Mouse (Mus musculus): ENCODE results near the gene Tacr1.

DNA sequence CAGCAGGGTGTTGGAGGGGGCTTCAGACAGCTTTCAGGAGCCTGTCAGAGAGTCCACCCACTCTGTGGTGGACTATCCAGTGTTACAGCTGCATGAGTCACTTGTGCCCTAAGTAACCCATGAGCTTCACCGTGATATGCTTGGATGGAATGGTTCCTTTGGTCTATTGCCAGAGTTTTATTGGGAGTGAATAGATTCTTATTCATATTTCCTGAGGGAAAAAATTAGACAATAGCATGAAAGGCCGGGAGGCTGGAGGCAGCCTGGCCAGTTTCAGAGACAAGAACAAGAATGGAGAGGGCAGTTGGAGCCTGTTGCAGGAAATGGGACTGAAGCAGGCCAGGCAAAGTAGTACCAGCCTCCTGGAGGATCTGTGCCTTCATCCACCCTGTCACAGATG is 126.5 kb downstream of the Tacr1 start:
- no peak for TF ChIP-seq CTCF (IDR thresholded peaks at IDR 0.05)
- no peak for TF ChIP-seq EP300 (IDR thresholded peaks at IDR 0.05)

Measured in lung, postnatal 0 days (tissue).